In genomic region chr16:34063313-34063712, GRCm38 (mm10) we compare ENCODE assay signal across 12 mouse cellular contexts.
DNase-seq lines count a peak whose midpoint lies in the region; ATAC-seq and TF ChIP-seq lines count a peak whose summit lies in the region.
"Had no signal": no experiment of that assay in that cellular context is flagged by ENCODE, and none has a peak within 500 bp of the region (broad histone marks: within the 10 kb centered on the region; RNA-seq: fewer than 3 reads in every experiment).

No protein-coding gene starts in this region.

- no peak overlapping the region for H3K4me3 ChIP-seq in intestine, embryonic 15.5 days (replicated peaks)
- H3K4me3 ChIP-seq in intestine, postnatal 0 days (ENCODE audit: low read depth, low read length) = no peak overlapping the region
- H3K4me3 ChIP-seq in limb, embryonic 15.5 days = no peak overlapping the region
- H3K4me3 ChIP-seq: heart, embryonic 15.5 days; liver, embryonic 15.5 days had no signal

- WGBS in intestine, embryonic 15.5 days = 81% methylated on average over 4 of the region's 4 CpGs
- 85% methylated on average over 4 of the region's 4 CpGs for WGBS in intestine, postnatal 0 days
- WGBS in limb, embryonic 15.5 days = 50% methylated on average over 4 of the region's 4 CpGs

- DNase-seq in cerebellum, adult 11-12 months = peak; percentile 25
- DNase-seq in cerebellum, adult 9-11 months = peak; percentile 24
- no peak for DNase-seq in right cerebral cortex, postnatal 14 days
- no peak for DNase-seq in adrenal gland, postnatal 10 days
- DNase-seq: lung, postnatal 14 days; thymus, adult 18-20 months had no signal

- H3K4me1 ChIP-seq in intestine, embryonic 15.5 days (replicated peaks) = peaks cover 9% of the 10 kb centered on the region
- H3K4me1 ChIP-seq in intestine, postnatal 0 days (replicated peaks; ENCODE audit: control insufficient read depth, insufficient read depth, low read length) = no peaks in the 10 kb centered on the region
- peaks cover 9% of the 10 kb centered on the region for H3K4me1 ChIP-seq in limb, embryonic 15.5 days

- H3K4me2 ChIP-seq in intestine, embryonic 15.5 days (replicated peaks) = no peak overlapping the region
- H3K4me2 ChIP-seq in intestine, postnatal 0 days (replicated peaks; ENCODE audit: low read depth) = no peak overlapping the region
- no peak overlapping the region for H3K4me2 ChIP-seq in limb, embryonic 15.5 days
- H3K4me2 ChIP-seq: heart, embryonic 15.5 days; liver, embryonic 15.5 days had no signal

- TF ChIP-seq CTCF in intestine, postnatal 0 days (IDR thresholded peaks at IDR 0.05; ENCODE audit: low read depth) = no peak

- H3K36me3 ChIP-seq in intestine, embryonic 15.5 days = no peaks in the 10 kb centered on the region
- H3K36me3 ChIP-seq in intestine, postnatal 0 days (ENCODE audit: control insufficient read depth, insufficient read depth) = no peaks in the 10 kb centered on the region
- no peaks in the 10 kb centered on the region for H3K36me3 ChIP-seq in limb, embryonic 15.5 days
- H3K36me3 ChIP-seq: liver, embryonic 15.5 days had no signal

- no peaks in the 10 kb centered on the region for H3K27me3 ChIP-seq in intestine, embryonic 15.5 days (replicated peaks)
- H3K27me3 ChIP-seq in intestine, postnatal 0 days (replicated peaks; ENCODE audit: control insufficient read depth, insufficient read depth, low read length) = no peaks in the 10 kb centered on the region
- no peaks in the 10 kb centered on the region for H3K27me3 ChIP-seq in limb, embryonic 15.5 days
- H3K27me3 ChIP-seq: heart, embryonic 15.5 days; liver, embryonic 15.5 days had no signal

- 0 out of 2 replicates have a peak overlapping the region, but pooled peaks have one; percentile 13 for H3K27ac ChIP-seq in intestine, embryonic 15.5 days
- H3K27ac ChIP-seq in intestine, postnatal 0 days (ENCODE audit: low read depth, low read length) = no peak overlapping the region
- peak overlapping the region; percentile 61 for H3K27ac ChIP-seq in limb, embryonic 15.5 days
- H3K27ac ChIP-seq: heart, embryonic 15.5 days; liver, embryonic 15.5 days had no signal

- no peak overlapping the region for H3K9ac ChIP-seq in intestine, embryonic 15.5 days
- H3K9ac ChIP-seq in intestine, postnatal 0 days (ENCODE audit: low read depth, low read length) = no peak overlapping the region
- H3K9ac ChIP-seq in limb, embryonic 15.5 days = no peak overlapping the region
- H3K9ac ChIP-seq: heart, embryonic 15.5 days; liver, embryonic 15.5 days had no signal

- ATAC-seq in intestine, embryonic 15.5 days = no peak
- ATAC-seq in intestine, postnatal 0 days = no peak
- peak; percentile 55; the same call in 1 of the 2 replicates for ATAC-seq in limb, embryonic 15.5 days (ENCODE audit: insufficient number of reproducible peaks, low FRiP score, low TSS enrichment, low read depth)
- ATAC-seq: activated CD4-positive, CD25-positive, alpha-beta regulatory T cell, adult 4 months had no signal

- no peaks in the 10 kb centered on the region for H3K9me3 ChIP-seq in intestine, embryonic 15.5 days
- no peaks in the 10 kb centered on the region for H3K9me3 ChIP-seq in intestine, postnatal 0 days (ENCODE audit: control insufficient read depth)
- H3K9me3 ChIP-seq in limb, embryonic 15.5 days = no peaks in the 10 kb centered on the region
- H3K9me3 ChIP-seq: heart, embryonic 15.5 days; liver, embryonic 15.5 days had no signal

Comparison
In these comparisons a context has a peak if more than half of its experiments do, and no peak if none do; other contexts are left out.
1. DNase-seq: peak in cerebellum, adult 11-12 months (single experiment) and cerebellum, adult 9-11 months (single experiment); none in right cerebral cortex, postnatal 14 days (single experiment) and adrenal gland, postnatal 10 days (single experiment).